Mouse (Mus musculus) cerebellum, adult 9-11 months (tissue): ENCODE data around the gene Tuba1a.
A peak's percentile ranks its signal among the peaks of the same experiment; 100 is the strongest.

Source experiments
- DNase-seq: peaks from one replicate; pipeline ENCODE4 v3.0.0; 2022

The Tuba1a gene

DNA sequence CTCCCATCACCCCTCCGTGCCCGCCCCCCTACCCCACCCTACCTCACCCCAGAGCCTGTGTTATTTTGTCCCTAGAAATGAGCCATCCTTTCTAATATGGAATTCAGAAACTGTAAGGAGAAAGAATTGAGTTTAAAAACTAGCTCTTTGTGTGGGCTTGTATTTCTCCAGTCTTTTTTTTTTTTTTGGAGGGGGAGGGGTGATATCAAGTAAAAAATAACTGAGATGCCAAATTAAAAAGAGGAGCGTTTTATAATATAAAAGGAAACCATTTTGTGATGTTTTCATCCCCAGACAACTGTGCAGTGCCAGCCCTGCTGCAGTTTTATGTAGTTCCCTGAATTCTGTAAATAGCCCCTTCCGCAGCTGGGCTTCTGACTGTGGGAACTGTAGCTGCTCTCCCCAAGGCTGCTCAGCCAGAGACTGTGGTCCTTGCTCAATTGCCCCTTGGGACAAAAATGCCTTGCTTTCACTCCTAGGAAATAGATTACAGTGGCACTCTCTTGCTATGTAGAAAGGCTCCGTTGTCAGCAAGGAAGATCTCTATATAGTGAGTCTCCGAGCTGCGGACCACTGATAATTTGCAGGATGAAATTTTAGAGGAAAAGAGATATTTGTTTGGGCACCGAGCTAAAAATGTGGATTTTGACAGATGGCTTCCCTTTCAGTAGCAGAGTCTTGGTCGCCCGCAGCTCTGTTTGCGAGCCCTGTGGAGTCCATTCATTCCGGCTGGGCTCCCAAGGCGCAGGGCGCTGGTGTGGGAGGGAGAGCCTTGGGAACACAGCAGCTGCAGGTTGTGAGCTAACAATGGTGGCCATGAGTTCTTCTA lies 1.1 kb upstream of the Tuba1a start:
- peak; percentile 67 for DNase-seq

DNA sequence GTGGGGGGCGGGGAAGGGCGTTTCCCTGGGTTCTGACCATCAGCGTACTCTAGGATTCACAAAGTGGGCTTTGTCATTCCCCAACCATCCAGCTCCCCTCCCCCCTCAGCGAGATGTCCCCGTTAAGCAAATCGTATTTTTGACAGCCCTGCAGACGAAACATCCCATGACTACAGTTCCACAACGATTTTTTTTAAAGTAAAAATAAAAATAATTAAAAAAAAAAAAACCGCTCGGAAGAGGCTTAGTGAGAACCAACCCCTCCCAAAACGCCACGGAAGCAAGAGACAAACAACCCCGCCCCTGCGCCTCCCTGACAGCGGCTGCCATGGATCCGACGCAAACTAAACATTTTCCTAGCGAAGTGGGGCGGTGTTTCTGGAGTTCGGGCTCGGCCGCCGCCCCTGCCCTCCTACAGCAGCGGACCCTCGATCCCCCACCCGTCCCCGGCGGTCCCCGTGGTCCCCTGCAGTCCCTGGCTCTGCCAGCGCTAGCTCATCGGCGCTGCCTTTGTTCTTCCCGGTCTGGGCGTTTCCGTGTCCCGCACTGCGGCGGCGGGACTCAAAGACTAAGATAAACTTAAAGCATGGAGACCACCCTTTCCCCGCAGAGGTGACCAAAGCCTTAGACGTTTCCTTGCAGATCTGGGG lies 627 bp downstream of the Tuba1a start:
- peak; percentile 85 for DNase-seq

DNA sequence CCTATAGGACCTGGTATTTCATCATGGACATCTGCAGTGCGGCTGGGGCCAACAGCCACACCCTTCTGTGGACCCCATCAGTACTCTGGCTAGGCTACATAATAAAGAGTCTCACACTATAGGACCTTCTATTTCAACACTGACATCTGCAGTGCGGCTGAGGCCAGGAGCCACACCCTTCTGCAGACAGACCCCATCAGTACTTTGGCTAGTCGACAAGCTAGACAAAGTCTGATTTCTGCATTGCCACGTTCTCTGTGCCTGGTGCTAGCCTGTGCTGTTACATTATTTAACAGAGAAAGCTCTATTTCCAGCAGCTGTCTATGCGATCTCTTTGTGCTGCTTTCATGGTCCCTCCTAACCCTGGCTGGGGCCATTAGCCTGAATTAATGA lies 1.4 kb downstream of the Tuba1a start:
- no peak for DNase-seq

DNA sequence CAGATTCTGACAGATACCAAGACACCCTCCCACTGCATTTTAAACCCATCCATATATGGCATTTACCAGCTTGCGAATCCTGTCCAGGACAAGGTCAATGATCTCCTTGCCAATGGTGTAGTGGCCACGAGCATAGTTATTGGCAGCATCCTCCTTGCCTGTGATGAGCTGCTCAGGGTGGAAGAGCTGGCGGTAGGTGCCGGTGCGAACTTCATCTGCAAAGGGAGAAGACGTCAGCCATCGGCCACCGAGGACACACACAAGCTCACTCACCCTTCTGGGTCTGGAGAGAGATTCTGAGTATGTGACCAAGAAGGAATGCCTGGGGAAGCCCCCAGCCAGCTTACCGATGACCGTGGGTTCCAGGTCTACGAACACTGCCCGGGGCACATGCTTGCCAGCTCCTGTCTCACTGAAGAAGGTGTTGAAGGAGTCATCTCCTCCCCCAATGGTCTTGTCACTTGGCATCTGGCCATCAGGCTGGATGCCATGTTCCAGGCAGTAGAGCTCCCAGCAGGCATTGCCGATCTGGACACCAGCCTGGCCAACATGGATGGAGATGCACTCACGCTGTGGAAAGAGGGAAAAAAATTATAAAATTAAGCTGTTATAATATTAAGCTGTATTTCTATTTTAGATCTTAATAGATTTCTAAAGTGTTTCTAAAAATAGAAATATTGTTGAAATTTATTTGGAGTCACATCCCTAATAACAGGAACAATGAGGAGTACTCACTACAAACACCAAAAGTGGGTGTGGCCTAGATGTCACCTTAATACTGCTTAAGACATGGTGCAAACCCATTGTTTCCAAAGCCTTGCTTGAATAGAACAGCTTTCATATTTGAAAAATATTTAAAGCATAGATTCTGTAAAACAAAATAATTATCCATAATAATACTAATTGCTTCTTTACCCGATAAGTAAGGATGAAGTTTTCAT lies 2.1 kb downstream of the Tuba1a start:
- peak; percentile 65 for DNase-seq

DNA sequence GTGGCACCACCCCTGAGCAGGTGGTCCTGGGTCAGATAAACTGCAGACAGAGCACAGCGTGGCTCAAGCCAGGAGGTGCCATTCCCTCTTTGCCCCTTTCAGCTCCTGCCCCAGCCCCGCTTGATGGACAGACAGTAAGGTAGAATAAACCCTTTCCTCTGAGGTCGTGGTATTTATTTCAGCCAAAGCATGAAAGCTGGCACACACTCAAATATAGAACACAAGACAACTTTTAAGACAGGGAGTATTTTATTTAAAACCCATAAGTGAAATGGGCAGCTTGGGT lies 4.0 kb downstream of the Tuba1a start:
- no peak for DNase-seq

DNA sequence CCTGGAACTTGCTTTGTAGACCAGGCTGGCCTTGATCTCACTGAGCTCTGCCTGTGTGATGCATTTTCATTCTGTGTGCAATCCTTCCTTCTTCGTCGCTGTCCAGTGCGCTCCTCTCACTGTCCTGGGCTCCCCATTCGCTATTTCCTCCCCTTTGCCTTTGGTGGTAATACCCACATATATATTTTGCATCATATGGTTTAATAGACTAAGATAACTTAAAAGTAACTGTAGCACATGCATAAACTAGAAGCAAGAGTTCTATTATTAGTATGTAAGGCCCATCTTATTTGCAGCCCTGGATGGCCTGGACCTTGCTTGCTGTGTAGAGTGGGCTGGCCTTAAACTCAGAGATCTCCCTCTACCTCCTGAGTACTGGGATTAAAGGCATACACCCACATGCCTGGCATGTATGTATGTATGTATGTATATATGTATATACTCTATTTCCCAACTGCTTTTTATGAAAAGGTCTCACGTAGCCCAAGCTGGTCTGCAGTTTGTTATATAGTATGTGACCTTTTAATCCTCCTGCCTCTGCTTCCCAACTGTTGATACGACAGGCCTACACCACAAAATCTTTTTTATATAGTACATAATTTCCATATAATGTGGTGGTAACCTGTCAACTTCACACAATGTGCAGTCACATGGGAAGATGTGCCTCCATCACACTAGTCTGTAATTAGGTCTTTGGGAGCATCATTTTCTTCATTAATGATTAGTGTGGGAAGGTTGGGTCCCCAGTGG lies 4.5 kb downstream of the Tuba1a start:
- no peak for DNase-seq

DNA sequence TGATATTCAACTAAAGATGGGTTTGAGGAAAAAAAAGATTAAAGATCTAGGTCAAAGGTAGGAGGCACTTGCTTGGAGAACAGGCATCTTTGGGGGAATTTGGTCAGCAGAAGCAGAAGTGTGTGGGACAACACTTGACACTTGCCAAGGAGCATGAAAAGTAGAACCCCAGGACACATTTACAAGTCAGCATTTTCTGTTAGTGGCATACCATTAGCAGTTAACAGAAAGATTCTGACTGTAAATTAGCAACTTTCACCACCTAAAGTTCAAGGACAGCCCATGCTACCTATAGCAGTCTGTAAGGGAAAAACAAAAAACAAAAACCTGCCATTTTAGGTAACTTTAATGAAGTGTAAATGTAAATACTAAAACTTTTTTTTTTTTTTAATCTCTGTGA lies 5.1 kb downstream of the Tuba1a start:
- DNase-seq = no peak

DNA sequence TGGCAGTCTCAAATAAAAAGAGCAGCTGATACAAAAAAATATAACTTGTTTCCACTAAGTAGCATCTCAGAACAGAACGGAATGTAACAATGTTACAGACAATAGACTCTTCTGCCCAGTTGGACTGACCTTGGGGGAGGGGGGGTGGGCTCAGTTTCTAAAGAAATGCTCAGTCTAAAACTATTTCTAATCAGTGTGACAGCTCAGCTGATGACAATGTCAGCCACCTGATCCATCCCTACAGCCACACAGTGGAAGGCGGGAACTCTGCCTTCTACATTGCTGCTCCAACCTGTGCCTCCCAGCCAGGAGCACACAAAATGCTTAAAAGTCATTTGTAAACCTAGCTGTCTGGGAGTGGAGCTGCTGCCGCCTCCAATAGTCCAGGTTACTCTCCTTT lies 5.6 kb downstream of the Tuba1a start:
- no peak for DNase-seq

DNA sequence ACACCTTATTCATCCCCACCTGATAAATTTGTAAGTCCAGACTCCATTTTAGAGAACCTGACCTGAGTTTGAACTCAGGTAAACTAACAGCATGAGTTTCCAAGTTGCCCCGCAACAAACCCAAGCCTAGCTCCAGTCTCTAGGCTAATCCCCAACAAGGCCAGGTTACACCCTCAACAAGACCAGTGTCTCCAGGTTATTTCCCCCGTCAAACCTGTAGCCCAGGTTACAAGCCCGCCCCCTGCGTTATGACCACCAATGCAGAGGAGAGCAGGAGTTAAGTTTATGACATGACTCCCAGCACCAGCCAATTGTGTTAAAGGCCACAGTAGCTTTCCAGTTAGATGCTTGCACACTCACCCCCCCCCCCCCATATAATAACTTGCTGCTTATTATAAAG lies 10.4 kb downstream of the Tuba1a start:
- DNase-seq = no peak

DNA sequence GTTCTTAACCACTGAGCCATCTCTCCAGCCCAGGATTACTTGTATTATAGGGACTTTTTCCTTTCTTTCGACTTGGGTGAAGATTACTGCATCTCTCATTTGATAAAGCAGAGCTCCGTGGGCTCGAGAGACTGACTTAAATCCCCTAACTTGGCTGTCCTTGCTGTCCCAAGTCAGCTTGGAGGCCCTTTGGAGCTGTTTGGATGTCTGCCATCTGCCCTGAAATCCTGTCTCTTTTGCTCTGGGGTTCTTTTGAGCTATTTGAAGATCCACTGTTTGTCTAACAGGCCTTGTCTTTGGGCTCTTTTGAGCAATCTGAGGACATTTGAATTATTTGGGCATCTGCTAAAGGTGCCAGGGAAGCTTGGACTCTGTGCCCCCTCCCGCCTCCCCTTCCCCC lies 11.4 kb downstream of the Tuba1a start:
- no peak for DNase-seq

DNA sequence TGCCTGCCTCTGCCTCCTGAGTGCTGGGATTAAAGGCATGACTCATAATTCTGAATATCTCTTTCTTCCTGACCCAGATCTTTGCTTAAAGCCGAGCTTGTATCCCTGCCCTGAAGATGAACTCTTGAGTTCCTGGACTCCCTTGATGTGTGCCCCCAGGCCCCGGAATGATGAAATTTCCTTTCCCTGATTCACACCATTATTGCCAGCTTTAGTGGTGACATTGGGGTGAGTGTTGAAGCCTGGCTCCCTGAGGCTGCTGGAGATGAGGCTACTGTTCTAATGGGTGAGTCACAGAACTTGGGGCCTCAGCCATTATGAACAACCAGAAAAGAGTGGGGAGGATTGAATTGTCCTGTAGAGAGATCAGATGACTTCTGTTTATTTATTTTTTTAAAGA lies 12.0 kb downstream of the Tuba1a start:
- no peak for DNase-seq

DNA sequence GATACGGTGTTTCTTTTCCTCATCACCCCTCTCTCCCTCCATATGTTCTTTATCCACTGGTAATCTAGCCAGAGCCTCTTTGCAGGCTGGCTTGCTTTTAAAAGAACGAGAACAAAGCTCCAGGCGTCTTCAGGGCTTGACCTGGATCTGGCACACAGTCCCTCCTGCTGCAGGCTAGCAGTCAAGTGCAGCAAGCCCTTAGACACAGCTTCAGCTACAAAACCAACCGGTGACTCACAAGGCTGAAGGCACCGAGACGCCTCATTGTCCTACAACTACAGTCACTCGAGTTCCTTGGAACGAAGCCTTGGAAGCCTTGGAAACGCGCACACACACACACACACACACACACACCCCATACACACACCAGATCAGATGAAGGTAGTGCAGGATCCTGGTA lies 12.7 kb downstream of the Tuba1a start:
- peak; percentile 63 for DNase-seq

DNA sequence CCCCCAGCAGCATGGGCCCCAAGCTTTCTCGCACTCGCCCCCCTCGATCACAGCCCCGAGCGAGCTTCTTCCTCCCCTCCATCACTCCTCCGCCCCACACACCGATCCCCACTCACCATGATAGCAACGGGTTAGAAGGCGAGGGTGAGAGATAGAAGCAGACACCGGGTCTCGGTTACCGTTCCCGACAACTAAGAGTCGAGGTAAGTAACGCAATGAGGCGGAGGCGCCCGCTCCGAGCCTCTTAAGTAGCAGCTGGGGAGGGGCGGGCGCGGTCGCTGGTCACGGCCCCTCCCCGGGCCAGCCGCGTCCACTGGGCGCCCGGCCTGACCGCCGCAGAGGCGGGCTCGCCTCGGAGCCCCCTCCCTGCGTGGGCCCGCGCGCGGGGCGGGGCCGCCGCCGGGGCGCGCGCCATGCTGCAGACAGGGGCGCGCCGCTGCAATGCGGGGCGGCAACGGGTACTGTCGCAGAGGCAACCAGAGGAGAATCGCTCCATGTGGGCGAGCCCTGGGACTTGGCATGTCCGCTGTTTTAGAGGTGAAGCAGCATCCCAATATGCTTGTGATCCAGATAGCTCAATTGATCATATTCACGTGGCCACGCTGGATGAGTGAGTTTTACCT lies 19.2 kb downstream of the Tuba1a start, which contains the start of gene Tuba1b:
Gene Tuba1b, minus strand, starts transcription at position 349 of the 623 bp plus-strand sequence.
- peak; percentile 95 for DNase-seq

DNA sequence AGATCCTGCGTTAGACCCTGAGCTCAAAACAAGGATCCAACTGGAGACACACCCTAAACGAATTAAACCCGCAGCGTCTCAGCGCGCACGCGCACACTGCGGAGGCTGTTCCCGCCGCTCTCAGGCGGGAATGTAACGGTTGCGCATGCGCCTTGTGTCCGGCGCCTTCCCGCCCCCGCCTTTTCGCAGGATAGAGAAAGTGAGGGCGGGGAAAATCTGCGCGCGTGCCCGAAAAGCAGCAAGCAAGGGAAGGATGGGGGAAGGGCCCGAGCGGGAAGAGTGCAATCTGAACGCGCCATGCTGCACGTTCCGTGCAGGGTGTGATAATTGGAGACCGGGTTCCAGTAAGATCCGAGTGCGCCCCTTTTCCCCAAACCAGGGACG lies 19.7 kb downstream of the Tuba1a start:
- peak; percentile 97 for DNase-seq

DNA sequence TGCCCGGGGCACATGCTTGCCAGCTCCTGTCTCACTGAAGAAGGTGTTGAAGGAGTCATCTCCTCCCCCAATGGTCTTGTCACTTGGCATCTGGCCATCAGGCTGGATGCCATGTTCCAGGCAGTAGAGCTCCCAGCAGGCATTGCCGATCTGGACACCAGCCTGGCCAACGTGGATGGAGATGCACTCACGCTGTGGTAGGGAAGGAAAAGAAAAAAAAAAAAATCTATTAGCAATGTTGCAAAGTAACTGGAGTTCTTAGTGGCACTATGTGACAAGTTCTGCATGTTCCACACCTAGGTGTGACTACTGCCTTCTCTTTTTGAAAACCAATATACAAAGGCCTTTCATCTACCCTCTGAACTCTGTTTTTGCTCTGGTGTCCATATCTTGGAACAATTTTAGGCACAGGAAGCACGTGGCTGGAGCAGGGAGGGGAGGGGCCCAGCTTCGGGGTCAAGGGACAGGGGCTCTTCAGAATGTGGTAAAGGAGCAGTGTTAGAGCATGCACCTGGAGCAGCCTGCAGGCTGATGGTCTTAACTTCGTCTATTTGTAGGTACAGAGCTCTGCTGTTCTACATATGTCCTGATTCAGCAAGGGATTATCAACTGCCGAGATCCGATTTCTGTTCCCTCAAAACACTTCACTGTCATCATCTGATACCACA lies 20.4 kb downstream of the Tuba1a start:
- peak; percentile 74 for DNase-seq

DNA sequence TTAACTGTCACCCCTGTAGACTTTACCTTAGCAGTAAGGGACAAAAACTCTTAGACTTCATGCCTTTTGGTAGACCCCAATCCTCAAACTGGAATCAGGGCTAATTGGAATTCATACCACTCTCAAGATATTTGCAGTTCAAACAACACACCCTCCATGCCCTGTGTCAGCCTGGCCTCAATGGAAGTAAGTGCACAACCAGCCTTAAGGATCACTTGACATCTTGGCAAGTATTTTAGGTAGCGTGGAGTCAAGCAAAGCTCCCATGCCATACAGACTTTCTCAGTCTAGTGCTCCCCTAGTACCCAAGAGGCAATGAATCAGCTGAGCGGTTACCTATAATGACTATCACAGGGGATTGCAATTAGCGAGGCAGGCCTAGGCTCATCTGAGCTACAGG lies 22.5 kb downstream of the Tuba1a start:
- no peak for DNase-seq

DNA sequence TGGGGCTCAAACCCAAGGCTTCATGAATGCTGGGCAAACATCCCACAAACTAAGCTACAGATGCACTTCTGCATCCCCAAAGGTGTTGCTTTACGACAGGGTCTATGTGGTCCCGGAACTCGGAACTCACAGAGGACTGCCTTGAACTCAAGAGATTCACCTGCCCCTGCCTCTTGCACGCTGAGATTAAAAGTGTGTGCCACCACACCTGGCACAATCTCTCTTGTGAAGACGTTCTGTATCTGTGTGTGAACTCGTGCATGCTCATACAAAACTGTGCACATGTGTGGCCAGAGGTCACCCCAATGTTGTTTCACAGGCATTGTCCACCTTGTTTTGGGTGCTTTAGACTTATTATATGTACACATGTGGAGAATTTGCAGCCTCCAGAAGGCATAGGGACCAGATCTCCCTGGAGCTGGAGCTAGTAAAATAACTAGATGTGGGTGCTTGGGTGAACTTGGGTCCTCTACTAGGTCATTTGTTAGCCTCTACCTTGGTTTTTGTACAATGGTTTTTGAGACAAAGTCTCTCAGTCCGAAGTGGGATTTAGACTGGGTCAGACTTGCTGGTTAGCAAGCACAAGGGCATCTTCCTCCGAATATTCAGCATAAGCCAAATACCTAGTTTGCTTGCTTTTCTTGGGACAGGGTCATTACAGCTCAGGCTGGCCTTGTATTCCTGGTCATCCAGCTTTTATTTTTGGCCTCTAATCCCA lies 23.3 kb downstream of the Tuba1a start:
- no peak for DNase-seq

DNA sequence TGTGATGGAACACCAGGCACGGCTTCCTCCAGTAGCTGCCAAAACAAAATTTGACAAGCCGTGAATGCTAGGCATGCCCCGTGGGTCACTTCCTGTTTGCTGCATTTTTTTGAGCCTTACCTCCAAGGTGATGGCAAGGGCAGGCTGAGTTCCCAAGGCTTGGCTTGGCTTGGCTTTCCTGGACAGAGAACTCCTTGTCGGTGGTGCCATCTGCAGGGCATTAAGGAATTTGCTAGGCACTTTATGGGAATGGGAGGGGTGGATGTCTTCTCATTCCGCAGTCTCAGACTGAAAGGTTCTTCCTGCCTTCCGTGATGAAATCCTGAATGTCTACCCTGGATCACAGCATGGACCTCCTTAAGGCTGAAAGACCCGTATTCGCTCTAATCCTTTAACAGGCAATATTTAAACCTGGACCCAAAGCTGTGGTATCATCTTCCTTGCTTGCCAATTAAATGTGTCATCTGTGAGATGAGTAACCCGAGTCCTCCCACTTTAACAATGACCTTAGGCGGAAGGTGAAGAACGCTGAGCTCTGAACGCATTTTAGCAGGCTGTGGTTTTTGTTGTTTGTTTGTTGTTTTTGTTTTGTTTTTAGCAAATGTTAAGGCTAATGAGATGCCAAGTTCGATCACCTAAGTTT lies 24.8 kb downstream of the Tuba1a start:
- DNase-seq = peak; percentile 85

DNA sequence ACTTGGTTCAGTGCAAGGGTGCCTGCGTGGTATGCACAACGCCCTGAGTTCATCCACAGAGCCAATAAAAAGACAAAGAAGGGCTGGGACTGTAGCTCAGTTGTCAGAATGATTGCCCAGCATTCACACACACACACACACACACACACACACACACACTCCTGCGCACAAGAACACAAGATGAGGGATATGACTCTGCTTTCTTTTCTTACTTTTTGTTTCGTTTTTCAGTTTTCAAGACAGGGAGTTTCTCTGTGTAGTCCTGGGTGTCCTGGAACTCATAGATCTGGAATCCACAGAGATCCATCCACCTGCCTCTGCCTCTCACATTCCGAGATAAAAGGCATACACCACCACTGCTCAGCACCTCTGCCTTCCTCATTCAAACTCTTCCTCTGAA lies 25.9 kb downstream of the Tuba1a start:
- no peak for DNase-seq

DNA sequence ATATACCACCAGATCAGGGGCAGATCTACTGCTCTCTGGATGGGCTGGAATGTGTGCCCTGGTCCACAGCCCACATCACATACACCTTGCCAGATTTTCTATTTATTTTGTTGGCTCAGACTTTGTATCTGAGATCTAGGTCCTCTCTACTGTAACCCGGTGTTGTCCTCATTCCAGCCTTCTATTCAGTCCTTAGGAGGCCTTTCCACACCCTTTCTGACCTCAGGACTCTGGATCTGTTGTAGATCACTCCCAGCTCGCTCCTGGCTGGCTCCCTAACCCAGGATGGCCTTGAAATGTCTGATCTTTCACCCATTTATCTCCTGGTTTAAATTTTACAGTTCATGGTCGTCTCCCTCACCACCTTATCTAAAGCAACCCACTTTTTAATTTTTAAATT lies 28.8 kb downstream of the Tuba1a start:
- DNase-seq = no peak
